Mouse (Mus musculus) stomach, embryonic 14.5 days (tissue): ENCODE measurements around the gene Slc39a9. TPM values are rescaled to one million over a fixed set of nuclear protein-coding genes. Genes with fewer than 3 reads are reported as not detected.

Experiments
- ATAC-seq: fragments of 200-750 bp; cut with Nextera tagmentation; 2 replicates; pipeline ENCODE4 v1.8.0; 2017; ENCODE audit warnings: low read depth, moderate TSS enrichment; ENCODE audit not compliant: insufficient number of reproducible peaks, insufficient read depth, low FRiP score
- H3K27ac ChIP-seq: fragments of 300-500 bp; sonication (generic); 2 replicates; pipeline ENCODE4 v1.5.1; 2014; ENCODE audit warnings: mild to moderate bottlenecking, low read length, moderate library complexity, mixed read lengths
- H3K27me3 ChIP-seq: fragments of 300-500 bp; sonication (generic); 2 replicates; pipeline ENCODE4 v1.6.1; 2014; ENCODE audit warnings: low read length, control low read depth, mixed read lengths; ENCODE audit not compliant: control insufficient read depth, insufficient read depth
- H3K36me3 ChIP-seq: fragments of 300-500 bp; sonication (generic); 2 replicates; pipeline ENCODE4 v1.6.1; 2014; ENCODE audit warnings: mild to moderate bottlenecking, control low read depth, low read length, moderate library complexity, mixed read lengths; ENCODE audit not compliant: control insufficient read depth, insufficient read depth
- H3K4me1 ChIP-seq: fragments of 300-500 bp; sonication (generic); 2 replicates; pipeline ENCODE4 v1.6.1; 2014; ENCODE audit warnings: low read length, control low read depth, mixed read lengths; ENCODE audit not compliant: control insufficient read depth, insufficient read depth
- H3K4me2 ChIP-seq: fragments of 300-500 bp; sonication (generic); replicated peaks from 2 replicates; pipeline ENCODE4 v1.6.1; 2014; ENCODE audit warnings: low read depth, low read length, control low read depth
- H3K4me3 ChIP-seq: fragments of 300-500 bp; sonication (generic); 2 replicates; pipeline ENCODE4 v1.5.1; 2014; ENCODE audit warnings: low read depth, low read length, control low read depth
- H3K9ac ChIP-seq: fragments of 300-500 bp; sonication (generic); replicated peaks from 2 replicates; pipeline ENCODE4 v1.6.1; 2014; ENCODE audit warnings: low read depth, mild to moderate bottlenecking, control low read depth, low read length, moderate library complexity, mixed read lengths
- H3K9me3 ChIP-seq: fragments of 300-500 bp; sonication (generic); 2 replicates; pipeline ENCODE4 v1.6.1; 2016; ENCODE audit warnings: low read depth, low read length, control low read depth; ENCODE audit not compliant: control insufficient read depth
- WGBS: fragments of 180-500 bp; shearing (Covaris S2); extraction: QIAGEN DNeasy Blood & Tissue Kit; methylation state at CpG from one replicate; pipeline ENCODE4 v1.1.7; 2014; 5-methylcytosine and 5-hydroxymethylcytosine counted together
- polyA plus RNA-seq: library from polyadenylated mRNA; unstranded; fragments of >200 nt; fragmentation: Nextera tagmentation; extraction: Ambion mirVana; gene quantifications from 2 replicates; pipeline ENCODE4 v1.2.1, GENCODE M21; 2014

Gene Slc39a9
- 27.0 and 32.0 TPM in 2 replicates for polyA plus RNA-seq

DNA sequence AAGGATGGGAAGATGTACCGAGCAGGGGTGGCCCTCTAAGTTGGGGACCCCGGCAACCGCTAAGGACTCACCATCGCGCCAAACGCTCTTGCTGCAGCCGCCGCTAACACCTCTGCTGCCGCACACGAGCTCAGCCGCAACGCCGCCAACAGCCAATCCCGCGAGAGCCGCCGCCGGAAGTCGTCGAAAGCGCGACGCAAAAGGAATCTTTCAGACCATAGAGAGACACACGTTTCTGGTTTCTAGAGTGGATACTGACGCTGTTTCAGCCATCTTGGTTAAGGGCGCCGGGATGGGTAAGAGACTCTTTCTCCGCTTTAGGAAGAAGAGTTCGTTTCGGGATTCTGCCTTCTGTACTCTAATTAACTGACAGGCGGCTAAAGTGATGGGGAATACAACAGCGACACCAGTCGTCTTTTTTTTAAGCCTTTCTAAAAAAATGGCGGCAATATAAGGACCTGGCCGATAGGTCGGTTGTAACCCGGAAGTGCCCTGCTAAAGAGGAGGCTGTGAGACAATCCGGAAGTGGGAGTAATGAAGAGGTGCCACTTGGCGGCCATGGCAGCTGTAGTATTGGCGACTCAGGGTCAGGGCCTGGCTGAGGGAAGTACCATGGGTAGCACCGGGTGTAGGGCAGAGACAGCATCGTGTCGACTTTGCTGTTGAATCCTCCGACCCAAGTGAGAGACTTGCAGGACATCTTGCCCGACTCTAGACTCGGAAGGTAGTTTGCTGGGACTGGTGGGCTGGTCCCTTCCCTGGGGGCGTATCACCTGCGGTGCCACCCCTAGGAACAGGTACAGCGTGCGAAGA, at the start of gene Slc39a9, which contains the start of gene Erh:
Gene Slc39a9 (plus strand): TSS at position 191 of the 813 bp plus-strand sequence.
Gene Erh (minus strand): TSS at position 649 of the 813 bp plus-strand sequence.
- Histone ChIP-seq H3K4me2 (peak within 1 kb of the TSS; percentile 93), H3K4me1 (peaks cover 21% of the 10 kb centered on the region), H3K9me3 (no peaks in the 10 kb centered on the region), H3K36me3 (peaks cover 20% of the 10 kb centered on the region), H3K4me3 (peak within 1 kb of the TSS; percentile 95), H3K27me3 (no peaks in the 10 kb centered on the region), H3K27ac (peak within 1 kb of the TSS; percentile 92), H3K9ac (peak within 1 kb of the TSS; percentile 98)
- WGBS = under 1% methylated on average over 50 of the region's 50 CpGs
- ATAC-seq = peak; percentile 95

DNA sequence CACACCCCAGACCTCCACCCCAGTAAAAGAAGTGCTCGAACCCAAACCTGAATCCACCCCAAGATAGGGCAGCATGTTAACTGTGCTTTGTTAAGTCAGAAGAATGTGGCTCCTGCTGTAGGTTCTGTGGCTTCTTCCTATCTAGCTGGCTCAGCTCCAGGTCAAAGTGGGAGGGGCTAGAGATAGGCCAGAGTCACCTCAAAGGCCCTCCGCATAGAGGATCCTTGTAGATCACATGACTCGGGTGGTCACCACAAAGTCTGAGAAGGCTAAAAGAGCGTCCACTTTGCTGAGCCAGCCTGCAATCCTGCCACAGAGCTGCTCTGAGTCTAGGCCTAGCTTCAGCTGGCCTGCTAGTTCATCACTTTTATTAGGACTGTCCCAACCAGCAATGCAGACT, 49.5 kb upstream of the Slc39a9 start:
- Histone ChIP-seq H3K27ac (no peak overlapping the region), H3K9me3 (no peaks in the 10 kb centered on the region), H3K9ac (no peak overlapping the region), H3K27me3 (no peaks in the 10 kb centered on the region), H3K36me3 (no peaks in the 10 kb centered on the region), H3K4me2 (no peak overlapping the region), H3K4me3 (no peak overlapping the region), H3K4me1 (peaks cover 4% of the 10 kb centered on the region; the same call in 1 of the 2 replicates)
- WGBS = 96% methylated on average over 4 of the region's 4 CpGs
- ATAC-seq = no peak

DNA sequence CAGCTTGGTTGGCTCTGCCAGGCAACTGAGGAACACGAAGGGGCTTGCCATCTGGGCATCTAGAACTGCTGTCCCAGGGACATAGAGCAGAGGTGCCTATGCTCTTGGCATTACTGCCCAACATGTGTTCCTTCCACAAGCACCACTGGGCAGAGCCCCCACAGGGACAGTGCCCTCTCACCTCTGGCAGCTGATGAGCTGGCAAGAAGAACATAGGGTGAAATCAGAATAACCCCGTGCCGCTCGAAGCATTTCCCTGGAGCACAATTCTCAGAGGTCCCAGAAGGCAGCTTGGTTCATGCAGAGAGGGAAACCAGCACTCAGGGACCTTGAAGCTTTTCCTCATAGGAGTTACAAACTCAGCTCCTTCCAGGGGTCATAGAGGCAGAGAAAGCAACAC, 48.9 kb upstream of the Slc39a9 start:
- Histone ChIP-seq H3K4me2 (no peak overlapping the region), H3K27ac (no peak overlapping the region), H3K4me1 (peaks cover 4% of the 10 kb centered on the region; the same call in 1 of the 2 replicates), H3K9me3 (no peaks in the 10 kb centered on the region), H3K27me3 (no peaks in the 10 kb centered on the region), H3K36me3 (no peaks in the 10 kb centered on the region), H3K4me3 (no peak overlapping the region), H3K9ac (no peak overlapping the region)
- no peak for ATAC-seq
- WGBS = 88% methylated on average over 4 of the region's 4 CpGs

DNA sequence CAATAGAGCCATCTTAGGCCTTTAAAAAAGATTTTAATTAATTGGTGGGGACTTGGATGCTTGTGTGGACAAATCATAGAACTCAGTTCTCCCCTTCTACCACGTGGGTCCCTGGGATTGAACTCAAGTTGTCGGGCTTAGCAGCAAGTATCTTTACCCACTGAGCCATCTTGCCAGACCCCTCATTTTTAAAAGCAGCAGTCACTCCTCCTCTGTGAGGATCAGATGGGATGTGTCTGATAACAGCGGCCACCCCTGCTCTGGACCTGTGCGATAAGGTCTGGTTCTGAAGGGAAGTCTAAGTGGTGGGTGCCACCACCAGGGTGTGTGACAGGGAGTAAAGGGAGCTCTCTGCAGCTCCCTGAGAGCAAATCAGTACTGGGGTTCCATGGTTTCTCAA, 48.1 kb upstream of the Slc39a9 start:
- Histone ChIP-seq H3K27ac (no peak overlapping the region), H3K27me3 (no peaks in the 10 kb centered on the region), H3K36me3 (no peaks in the 10 kb centered on the region), H3K4me3 (no peak overlapping the region), H3K9me3 (no peaks in the 10 kb centered on the region), H3K9ac (no peak overlapping the region), H3K4me1 (peaks cover 4% of the 10 kb centered on the region; the same call in 1 of the 2 replicates), H3K4me2 (no peak overlapping the region)
- WGBS = 89% methylated on average over 4 of the region's 4 CpGs
- no peak for ATAC-seq

DNA sequence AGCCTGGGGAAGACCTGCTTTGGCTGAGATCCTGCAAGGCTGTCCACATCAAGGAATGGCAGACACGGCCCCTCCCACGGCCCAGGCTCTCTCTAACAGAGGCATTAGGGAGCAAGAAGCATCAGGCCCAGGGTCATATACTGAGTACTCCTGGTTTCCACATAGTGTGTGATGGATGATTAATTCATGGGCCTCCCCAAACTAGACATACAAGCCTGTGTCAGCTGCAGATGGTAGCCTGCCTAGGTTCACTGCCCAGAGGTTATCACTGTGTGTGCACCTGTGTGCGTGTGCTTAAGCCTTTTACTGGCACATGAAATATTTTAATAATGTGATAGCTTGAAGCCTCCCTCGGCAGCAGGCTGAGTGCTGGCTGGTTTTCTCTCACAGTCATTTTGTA, 47.7 kb upstream of the Slc39a9 start:
- WGBS = 66% methylated on average over 4 of the region's 4 CpGs
- H3K36me3 ChIP-seq = no peaks in the 10 kb centered on the region
- H3K9ac ChIP-seq = no peak overlapping the region
- no peaks in the 10 kb centered on the region for H3K9me3 ChIP-seq
- peaks cover 4% of the 10 kb centered on the region; the same call in 1 of the 2 replicates for H3K4me1 ChIP-seq
- H3K27me3 ChIP-seq = no peaks in the 10 kb centered on the region
- no peak overlapping the region for H3K27ac ChIP-seq
- ATAC-seq = no peak
- no peak overlapping the region for H3K4me3 ChIP-seq
- H3K4me2 ChIP-seq = no peak overlapping the region

DNA sequence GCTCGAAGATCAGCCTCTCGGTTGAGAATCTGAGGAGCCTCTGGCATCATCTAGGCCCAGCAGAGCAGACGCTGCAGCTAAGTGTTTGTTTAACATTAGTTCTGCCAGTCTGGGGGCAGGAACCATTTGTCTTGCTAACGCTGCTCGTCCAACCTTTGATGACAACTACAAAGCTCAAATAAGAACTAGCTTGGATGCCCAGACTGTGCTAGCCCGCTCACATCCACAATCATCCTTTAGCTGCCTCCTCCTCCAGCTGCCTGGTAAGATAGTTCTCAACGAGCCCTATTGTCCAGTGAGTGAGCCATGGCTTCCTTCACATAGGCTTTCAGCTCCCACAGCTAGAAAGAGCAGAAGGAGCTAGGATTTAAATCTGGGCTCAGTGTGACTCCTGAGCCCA, 45.4 kb upstream of the Slc39a9 start:
- Histone ChIP-seq H3K27me3 (no peaks in the 10 kb centered on the region), H3K4me3 (no peak overlapping the region), H3K9ac (no peak overlapping the region), H3K27ac (peak overlapping the region; percentile 45; the same call in 1 of the 2 replicates), H3K4me1 (peaks cover 8% of the 10 kb centered on the region; the same call in 1 of the 2 replicates), H3K9me3 (no peaks in the 10 kb centered on the region), H3K4me2 (no peak overlapping the region), H3K36me3 (no peaks in the 10 kb centered on the region)
- WGBS = 25% methylated on average over 7 of the region's 7 CpGs
- no peak for ATAC-seq

DNA sequence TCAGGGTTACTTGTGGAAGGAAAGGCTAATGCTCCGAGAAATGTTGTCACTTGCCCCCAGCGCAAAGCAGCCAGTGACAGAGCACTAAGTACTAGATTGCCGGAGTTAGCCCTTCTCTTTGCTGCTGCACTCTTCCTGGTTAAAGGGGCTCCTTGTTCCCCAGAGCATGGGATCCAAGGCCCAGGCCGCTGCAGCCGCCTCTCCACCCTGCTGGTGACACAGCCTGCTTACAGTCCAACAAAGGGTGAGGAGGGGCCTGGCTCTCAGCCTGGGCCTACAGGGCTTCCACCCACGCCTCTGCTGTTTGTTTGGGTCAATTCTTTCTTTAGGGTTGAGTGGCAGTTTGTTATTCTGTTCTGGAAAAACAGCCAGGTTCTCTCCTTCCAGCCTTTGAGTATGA, 44.9 kb upstream of the Slc39a9 start:
- peak overlapping the region; percentile 45; the same call in 1 of the 2 replicates for H3K27ac ChIP-seq
- peaks cover 13% of the 10 kb centered on the region for H3K4me1 ChIP-seq
- H3K9me3 ChIP-seq = no peaks in the 10 kb centered on the region
- no peak overlapping the region for H3K9ac ChIP-seq
- no peak for ATAC-seq
- H3K4me3 ChIP-seq = no peak overlapping the region
- no peaks in the 10 kb centered on the region for H3K36me3 ChIP-seq
- H3K27me3 ChIP-seq = no peaks in the 10 kb centered on the region
- WGBS = 43% methylated on average over 6 of the region's 6 CpGs
- no peak overlapping the region for H3K4me2 ChIP-seq

DNA sequence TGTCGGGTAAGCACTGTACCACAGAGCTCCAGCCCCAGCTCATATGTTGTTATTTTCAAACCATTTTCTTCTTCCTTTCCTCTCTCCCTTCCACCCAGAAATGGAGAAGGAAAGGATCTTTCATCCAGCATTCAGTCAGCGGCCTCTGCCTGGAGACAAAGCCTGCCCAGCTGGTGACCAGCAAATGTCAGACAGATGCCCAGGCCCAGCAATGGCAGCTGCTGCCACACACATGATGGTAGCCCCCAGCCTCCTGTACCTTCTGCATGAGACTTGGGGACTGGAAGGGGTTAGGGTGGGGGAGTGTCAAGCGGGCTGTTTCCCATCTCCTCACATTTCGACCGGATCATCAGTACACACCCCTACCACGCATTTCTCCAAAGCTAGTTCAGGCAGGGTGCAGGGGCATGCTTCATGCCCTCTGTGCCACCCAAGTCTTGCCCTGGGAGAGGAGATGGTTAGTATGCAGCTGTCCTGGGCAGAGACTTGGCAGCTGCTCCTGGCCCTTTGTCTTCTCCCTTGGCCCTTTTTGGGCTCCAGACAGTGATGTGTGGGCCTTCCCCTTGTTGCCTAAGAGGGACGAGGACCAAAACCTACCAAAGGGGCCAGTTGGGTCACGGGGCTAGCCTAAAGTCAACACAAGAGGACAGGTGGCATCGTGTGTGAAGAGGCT, 42.0 kb upstream of the Slc39a9 start:
- H3K9ac ChIP-seq = no peak overlapping the region
- H3K4me1 ChIP-seq = peaks cover 22% of the 10 kb centered on the region
- WGBS = 84% methylated on average over 9 of the region's 9 CpGs

More for the DNA sequence above, 42.0 kb upstream of the Slc39a9 start:
- Histone ChIP-seq H3K4me3 (no peak overlapping the region), H3K27ac (no peak overlapping the region), H3K27me3 (no peaks in the 10 kb centered on the region), H3K9me3 (no peaks in the 10 kb centered on the region), H3K4me2 (no peak overlapping the region), H3K36me3 (no peaks in the 10 kb centered on the region)
- ATAC-seq = no peak
